Mouse (Mus musculus) megakaryocyte, adult 5-6 weeks (primary cell): ENCODE measurements around the gene Prep. TPM values are rescaled to one million over a fixed set of nuclear protein-coding genes. Genes with fewer than 3 reads are reported as not detected.
"Not testable (repeated sequence)": the region's sequence is repeated elsewhere in the genome, so short reads cannot be mapped to it uniquely, and the experiment has no call there.

Source experiments
- ATAC-seq: 2 replicates; pipeline ENCODE4 v1.8.0; 2016; ENCODE audit warnings: mild to moderate bottlenecking, inconsistent platforms; ENCODE audit not compliant: poor library complexity, severe bottlenecking
- total RNA-seq, 2 experiments: library from RNA; stranded (forward) in 1 of 2; stranded (reverse) in 1 of 2; fragments of 153-499, 151-499 nt in 1 of 2; fragments of 221-1000, 200-1000 nt in 1 of 2; gene quantifications; 2 replicates each; pipeline versions ENCODE4 v1.2.3 to v1.2.4; 2015 to 2017

The Prep gene
- total RNA-seq, 2 experiments from 2014 or later = 5.5 to 9.8 TPM

GRCm38 (mm10) chr10:45075491-45076051, 8.6 kb downstream of the Prep start:
- ATAC-seq = no peak

DNA sequence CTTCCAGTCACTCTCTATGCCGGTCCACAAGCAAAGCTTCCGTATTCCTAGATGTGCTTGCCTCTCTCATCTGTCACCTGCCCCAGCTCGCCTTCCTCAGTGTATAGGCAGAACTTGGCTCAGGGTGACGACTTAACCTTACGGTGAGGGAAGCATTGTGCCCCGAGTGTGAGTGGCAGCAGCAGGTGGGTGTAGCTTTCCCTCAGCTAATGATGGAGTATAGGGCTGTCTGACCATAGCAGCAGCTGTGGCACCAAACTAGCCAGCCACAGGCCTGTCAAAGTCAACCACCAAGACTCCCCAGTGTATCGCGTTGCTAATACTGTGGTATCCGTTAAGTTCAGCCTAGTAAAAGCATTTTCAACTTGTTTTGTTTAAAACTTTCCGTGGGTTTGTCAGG, 9.6 kb downstream of the Prep start:
- ATAC-seq = no peak

DNA sequence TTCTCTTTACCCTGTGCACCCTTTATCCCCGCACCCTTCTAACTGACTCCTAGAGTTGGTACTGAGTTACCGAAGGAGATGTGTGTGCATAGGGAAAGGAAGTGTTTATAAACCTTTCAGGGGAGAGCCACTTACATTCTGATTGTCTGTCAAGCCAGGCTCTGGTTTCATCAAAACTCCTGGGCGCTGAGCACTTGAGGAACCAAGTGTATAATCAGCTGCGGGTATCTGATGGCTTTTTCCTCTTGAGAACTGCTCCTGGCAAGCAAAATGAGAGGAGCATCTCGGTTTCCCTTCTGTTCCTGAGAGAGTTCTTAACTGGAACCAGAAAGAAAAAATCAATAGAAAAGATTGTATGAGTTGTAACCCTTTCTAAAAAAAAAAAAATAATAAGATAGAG, 10.3 kb downstream of the Prep start:
- ATAC-seq = no peak

DNA sequence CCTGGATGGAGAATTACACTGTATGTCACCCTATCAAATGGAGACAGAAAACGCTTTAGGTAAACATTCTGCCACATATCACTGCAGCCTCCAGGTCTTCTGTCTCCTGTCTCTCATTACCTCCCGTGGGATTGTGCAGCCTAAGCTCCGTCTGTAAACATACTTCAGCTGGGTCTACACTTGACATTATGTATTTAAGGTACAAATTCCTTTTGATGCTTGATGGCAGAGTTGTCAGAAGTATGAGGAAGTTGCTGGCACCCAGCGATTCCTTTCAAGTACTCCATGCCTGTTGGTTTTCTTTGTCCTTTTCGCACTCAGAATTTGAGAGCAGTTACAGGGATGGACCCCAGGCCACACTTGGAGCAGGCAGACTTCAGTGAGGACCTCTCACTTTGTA, 12.8 kb downstream of the Prep start:
- no peak for ATAC-seq

GRCm38 (mm10) chr10:45080490-45080889, 13.5 kb downstream of the Prep start:
- ATAC-seq = no peak

GRCm38 (mm10) chr10:45082730-45083129, 15.7 kb downstream of the Prep start:
- ATAC-seq = peak; percentile 62

GRCm38 (mm10) chr10:45084002-45084401, 17.0 kb downstream of the Prep start:
- ATAC-seq = not testable (repeated sequence)

- no peak for ATAC-seq
These were observed 17.5 kb downstream of the Prep start for GRCm38 (mm10) chr10:45084471-45084870.

- ATAC-seq = no peak
These were observed 18.3 kb downstream of the Prep start for GRCm38 (mm10) chr10:45085315-45085714.

GRCm38 (mm10) chr10:45086637-45087036, 19.6 kb downstream of the Prep start:
- 0 out of 2 replicates have a peak, but pooled peaks have one; percentile 34 for ATAC-seq

GRCm38 (mm10) chr10:45091462-45092079, 24.6 kb downstream of the Prep start:
- no peak for ATAC-seq

GRCm38 (mm10) chr10:45092080-45093056, 25.4 kb downstream of the Prep start:
- no peak for ATAC-seq

DNA sequence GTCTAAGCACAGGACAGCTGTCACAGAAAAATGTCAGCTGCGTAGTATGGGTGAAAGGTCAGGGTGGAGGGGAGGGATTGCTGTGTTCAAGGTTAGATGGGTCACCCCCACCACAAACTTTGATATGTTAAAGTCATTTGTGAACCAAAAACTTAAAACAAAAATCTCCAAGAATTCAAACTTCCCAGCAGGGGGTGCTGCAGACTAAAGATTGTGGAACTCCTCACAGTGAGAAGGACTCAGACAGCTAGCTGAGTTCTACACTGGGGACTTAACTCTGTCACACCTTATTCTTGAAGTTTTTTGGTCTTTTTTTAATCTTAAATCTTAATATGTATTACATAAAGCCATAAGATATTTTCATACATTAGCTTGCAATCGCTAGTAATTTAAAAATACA, 31.7 kb downstream of the Prep start:
- ATAC-seq = no peak

DNA sequence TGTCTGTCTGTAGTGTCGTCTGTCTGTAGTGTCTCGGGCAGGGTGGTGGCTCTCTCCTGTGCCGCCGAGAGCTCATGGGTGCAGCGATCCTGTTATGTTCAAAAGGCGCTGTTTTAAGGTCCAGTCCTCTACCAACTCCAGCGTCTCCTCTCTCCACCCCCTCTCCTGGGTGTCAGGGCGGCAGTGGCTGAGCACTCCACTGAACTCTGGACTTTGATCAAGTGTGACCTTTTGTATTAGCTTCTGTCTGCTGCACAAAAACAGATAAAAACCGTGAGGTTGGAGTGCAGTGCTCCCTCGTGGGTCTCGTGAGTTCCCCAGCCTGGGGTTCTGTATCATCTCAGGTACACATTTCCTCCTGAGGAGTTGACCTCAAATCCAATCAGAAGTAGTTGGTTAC, 33.5 kb downstream of the Prep start:
- ATAC-seq = no peak

GRCm38 (mm10) chr10:45103184-45103583, 36.2 kb downstream of the Prep start:
- ATAC-seq = no peak

- no peak for ATAC-seq
These were observed 37.1 kb downstream of the Prep start for GRCm38 (mm10) chr10:45104098-45104497.

DNA sequence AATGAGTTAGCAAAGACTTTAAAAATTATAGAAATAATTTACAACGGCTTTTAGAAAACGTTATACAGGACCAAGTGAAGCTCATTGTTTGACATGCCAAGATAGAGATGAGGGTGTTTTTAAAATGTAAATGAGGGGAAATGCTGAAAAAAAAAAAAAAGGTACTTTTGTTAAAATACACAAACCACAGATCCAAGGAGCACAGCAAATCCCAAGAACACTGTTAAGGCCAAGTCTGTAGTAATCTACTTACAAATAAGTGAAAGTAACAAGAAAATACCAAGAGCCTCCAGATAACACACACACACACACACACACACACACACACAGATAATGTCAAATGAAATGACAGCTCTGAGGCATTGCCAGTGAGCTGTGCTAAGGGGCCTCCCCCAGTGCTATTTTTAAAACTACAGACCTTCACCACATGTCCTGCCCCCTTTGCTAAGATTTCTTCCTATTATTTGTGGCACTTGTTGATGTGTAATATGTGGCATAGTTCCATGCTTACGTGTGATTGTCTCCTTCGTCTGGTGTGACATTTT, 37.6 kb downstream of the Prep start:
- ATAC-seq = no peak

GRCm38 (mm10) chr10:45106541-45106940, 39.5 kb downstream of the Prep start:
- no peak for ATAC-seq

DNA sequence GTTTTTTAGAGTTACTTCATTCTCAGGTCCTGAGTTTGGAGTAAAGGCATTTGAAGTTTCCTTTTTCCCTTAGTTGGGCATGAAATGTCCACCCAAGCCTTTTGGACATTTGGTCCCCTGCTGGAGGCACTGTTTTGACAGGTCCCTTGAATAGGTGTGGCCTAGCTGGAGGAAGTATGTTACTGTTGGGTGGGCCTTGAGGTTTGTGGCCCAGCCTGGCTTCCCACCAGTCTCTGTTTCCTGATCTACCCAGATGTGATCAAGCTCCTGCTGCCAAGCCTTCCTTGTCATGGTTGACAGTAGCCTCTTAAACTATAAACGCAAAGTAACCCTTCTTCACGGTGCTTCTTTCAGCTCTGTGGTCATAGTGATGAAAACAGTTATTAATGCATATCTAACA, 40.3 kb downstream of the Prep start:
- ATAC-seq = no peak

- ATAC-seq = no peak
These were observed 42.0 kb downstream of the Prep start for GRCm38 (mm10) chr10:45109041-45109440.

GRCm38 (mm10) chr10:45109974-45110373, 43.0 kb downstream of the Prep start:
- no peak for ATAC-seq
